Mouse (Mus musculus) urinary bladder, adult 2 months (tissue): ENCODE results near the gene Pitpnm1. TPM values are rescaled to one million over a fixed set of nuclear protein-coding genes. Genes with fewer than 3 reads are reported as not detected.
A peak's percentile ranks its signal among the peaks of the same experiment; 100 is the strongest.
"Not testable (repeated sequence)": the region's sequence is repeated elsewhere in the genome, so short reads cannot be mapped to it uniquely, and the experiment has no call there.

Experiments
- DNase-seq: peaks from one replicate; pipeline ENCODE4 v3.0.0; 2022; ENCODE audit warnings: low spot score
- polyA plus RNA-seq: library from polyadenylated mRNA; depleted of rRNA; stranded (reverse); fragments of >200 nt; gene quantifications from 2 replicates; pipeline ENCODE4 v1.2.3, GENCODE M21; 2012

The Pitpnm1 gene
- polyA plus RNA-seq, 1 experiment = 45.2 TPM

DNA sequence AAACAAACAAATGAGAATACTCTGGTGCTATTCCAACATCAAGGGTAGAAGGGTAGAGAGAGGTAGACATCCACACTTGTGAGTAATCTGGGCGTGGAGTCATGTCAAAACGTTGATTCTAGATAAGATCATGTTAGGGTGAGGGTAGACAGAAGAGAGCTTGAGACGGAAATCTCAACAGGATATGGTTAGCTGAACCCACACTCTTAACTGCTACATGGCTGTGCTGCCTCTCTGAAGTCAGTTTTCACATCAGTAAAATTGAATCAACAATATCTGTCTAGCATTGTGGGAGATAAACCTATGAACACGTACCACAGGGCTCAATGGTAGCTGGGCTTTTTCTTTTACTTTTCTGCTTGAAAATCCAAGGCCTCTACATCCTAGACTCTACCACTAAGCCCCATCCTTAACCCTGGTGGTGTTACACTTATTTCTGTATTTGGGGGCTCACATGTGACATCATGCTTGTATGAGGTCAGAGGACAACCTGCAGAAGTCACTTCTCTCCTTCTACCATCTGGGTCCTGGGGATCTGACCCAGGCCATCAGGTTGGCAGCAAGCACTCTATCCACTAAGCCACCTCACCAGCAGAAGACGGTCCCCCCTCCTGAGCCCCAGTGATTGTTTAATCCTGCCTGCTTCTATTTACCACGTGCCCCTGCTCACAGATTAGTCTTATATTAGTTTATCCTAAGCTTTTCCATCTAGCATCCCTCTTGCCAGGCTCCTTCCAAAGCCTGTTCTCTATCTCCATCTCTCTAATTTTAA lies 20.1 kb downstream of the Pitpnm1 start:
- DNase-seq = no peak

DNA sequence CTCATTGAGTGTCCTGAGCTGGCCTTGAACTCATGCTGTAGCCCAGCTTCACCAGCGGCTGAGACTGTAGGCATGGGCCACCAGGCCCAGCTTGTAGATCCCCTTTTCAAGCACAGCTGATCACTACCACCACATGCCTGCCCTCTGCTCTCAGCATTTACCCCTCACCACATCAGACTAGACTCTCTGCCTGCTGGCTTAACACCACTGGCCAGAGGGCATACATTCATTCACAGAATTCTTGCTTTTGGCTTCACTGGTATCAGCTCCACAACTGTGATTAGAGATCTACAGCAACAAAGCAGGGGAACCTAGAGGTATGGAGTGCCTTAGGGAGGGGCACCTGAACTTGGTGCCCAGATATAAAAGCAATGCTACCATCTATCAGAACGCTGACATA lies 20.7 kb downstream of the Pitpnm1 start:
- no peak for DNase-seq

DNA sequence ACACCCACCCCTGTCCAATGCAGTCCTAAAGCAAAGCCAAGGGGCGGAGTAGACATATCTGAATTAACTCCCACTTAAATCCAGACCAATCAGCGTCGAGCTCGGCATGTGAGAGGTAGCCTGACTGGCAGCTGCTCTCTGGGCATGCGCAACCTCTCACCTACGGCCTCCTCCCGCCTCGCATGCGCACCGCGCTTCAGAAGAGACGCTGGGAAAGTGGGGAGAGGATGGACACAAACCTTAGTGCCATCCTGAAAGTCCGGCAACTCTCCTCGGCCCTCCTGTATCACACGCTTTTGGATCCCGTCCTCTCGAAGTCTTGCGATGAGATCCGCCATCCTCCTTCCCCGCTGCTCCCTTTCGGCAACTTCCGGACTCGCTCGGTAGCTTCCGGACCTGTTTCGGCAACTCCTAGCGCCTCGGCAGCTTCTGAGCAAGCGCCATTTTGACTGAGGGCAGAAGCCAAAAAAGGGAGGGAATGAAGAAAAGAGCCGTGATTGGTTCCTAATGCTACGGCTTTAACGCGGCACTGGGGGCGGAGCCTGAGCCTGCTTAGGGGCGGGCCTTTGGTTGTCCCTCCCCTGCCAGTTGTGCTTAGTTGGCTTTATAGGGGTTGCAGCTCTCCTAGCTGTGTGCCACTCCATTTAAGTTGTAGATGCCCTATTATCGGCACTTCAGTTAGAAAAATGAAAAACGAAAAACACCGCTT lies 21.5 kb downstream of the Pitpnm1 start:
- DNase-seq = peak; percentile 90

DNA sequence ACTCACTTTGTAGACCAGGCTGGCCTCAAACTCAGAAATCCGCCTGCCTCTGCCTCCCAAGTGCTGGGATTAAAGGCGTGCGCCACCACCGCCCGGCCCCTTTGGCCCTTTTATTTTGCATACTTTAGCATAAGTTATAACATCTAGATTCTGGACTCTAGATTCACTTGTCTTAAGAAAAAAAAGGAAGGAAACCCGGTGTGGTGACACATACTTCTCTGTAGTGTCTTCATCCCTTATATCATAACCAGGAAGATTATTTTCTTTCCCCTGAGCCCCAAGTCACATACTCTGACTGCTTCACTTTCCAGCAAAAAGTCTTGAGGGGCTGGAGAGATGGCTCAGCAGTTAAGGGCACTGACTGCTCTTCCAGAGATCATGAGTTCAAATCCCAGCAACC lies 22.1 kb downstream of the Pitpnm1 start:
- DNase-seq = not testable (repeated sequence)

DNA sequence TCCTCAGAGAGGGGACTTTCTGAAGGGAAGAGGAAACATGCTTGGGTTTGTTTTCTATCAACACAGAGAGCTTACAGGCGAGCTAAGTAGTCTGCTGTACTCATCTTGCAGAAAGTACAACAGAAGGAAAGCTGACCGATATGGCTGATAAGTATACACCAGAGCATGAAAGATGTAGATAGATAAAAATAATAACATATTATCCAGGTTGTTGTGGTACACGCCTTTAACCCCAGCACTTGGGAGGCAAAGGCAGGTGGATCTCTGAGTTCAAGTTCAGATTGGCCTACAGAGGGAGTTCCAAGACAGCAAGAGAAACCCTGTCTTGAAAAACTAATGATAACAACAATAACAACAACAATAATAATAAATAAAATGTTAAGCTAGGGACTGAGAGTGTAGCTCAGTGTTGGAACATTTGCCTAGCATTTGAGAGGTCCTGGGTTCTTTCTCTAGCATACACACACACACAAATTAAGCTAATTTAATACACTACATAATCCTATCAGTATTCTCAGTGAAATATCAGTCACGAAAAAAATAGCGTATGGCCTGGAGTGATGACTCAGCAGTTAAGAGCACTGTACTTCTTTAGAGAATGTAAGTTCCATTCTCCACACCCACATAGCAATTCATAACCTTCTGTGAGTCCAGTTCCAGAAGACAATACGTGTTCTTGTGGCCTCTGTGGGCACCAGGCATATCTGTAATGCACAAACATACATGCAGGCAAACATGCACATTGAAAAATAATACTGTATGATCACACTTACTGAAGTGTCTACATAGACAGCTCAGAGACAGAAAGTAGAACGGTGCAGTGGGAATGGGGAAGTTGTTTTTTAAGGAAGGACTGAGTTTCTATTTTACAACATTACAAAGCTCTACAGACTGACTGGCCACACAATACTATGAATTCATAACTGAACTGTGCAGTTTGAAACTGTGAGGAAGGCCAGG lies 22.9 kb downstream of the Pitpnm1 start:
- DNase-seq = no peak

DNA sequence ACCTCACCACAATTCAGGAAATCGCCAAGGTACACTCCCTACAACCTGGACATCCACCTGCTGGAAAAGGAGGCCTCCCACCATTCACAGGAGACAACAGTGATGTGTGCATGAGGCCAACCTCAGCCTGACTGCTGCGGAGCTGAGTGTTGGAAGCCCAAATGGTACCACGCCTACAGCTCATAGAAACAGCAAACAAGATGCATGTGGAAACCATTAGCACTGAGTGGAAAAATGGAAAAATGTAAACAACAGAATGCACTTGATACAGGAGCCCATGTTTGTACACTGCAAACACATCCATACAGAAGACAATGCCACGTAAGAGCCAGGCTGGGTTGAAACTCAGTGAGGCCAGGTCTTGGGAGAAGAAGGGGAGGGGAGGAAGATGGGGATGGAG lies 24.6 kb downstream of the Pitpnm1 start:
- no peak for DNase-seq

DNA sequence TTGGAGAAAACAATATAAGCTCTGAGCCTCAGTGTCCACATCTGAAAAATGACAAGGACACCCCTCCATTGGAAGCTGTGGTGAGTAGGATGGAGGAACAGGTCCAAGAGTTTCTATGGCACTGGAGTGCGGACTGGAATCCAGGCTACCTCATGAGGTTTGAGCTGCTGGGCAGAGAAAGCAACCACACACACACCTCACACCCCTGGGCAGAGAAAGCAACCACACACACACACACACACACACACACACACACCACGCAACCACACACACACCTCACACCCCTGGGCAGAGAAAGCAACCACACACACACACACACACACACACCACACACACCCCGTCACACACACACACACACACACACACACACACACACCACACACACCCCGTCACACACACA lies 25.5 kb downstream of the Pitpnm1 start:
- not testable (repeated sequence) for DNase-seq

DNA sequence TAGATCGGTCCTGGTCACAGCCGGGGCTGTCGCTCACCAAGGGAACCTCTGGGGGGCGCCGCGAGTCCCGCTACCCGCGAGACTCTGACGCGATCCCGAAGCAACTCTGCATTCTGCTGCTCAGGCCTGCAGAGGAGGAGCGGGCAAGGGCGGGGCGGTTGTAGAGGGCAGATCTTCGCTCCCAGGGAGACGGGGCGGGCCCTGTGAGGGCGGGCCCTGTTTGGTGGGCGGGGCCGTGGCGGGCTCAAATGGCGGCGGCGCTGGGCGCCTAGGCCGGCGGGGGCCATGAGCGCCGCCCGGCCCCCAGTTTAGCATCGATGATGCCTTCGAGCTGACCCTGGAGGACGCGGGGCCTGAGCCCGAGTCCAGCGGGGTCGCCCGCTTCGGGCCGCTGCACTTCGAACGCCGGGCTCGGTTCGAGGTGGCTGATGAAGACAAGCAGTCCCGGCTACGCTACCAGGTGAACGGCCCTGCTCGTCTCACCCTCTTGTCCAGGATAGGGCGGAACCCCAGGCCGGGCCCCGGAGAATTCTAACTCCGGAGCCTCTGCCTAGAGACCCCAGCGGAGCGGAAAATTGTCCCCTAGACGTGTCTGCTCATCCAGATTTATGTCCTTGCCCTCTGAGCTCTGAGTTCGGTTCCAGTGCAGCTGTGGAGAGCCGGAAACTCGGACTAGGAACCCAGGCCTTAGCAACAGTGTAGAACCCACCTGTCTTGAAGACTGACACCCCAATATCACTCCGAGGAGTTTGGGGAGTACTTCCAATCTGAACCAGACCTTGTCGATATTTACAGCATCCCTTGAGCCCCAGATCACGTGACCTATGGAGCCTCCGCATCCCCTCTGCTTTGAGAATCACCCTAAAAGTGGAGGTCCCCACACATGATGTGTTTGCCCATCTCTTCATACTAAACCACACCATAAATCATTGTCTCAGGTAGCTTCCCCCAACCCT lies 26.2 kb downstream of the Pitpnm1 start, which contains the start of gene Aip:
TSS of gene Aip (minus strand) at position 118 of the 956 bp plus-strand sequence.
- DNase-seq = peak; percentile 94

DNA sequence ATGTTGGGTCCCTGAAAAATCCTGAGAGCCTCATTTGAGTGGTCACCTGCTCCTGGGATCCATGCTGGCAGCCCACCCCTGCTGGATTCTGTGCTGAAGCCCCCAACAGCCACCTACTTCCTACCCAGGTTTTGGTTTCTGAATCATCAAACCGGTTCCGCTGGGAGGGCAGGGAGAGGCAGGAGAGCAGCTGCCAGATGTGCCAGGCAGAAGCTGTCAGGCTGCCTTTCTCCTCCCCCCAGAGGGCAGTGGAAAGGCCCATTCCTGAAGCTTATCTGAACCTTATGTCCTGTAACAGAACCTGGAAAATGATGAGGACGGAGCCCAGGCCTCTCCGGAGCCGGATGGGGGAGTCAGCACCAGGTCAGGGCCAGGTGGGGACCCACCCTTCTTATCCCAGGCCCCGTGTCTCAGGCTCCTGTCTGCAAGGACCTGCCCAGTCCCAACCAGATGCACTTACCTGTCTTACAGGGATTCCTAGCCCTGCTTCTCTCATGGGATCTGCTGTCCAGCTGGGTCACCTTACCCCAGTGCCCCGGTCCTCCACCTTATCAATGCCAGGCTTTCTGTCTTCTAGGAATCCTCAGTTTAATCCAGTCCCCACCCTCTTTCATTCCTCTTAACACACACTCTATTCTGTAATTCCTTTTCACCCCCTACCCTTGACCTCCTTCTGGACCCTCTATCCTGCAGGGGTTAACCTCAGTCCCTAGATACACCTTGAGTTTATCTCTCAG lies 27.1 kb downstream of the Pitpnm1 start:
- DNase-seq = no peak

DNA sequence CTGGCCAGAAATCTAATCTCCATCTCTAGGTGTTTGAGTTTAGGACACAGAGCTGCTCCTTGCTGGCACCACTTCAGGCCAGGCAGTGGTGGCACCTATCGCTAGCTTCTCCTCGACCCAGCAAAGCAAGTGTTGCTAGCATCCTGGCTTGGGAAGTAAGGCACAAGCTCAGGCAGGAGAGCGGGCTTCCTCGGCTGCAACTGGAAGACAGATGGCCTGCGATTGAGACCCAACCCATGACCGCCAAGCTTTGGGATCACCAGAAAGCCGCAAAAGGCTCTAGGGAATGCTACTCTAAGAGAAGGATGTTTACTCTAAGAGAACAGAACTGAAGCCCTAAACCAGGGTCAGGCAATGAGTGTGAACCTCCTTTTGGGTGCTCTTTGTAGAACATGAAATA lies 29.7 kb downstream of the Pitpnm1 start:
- no peak for DNase-seq

DNA sequence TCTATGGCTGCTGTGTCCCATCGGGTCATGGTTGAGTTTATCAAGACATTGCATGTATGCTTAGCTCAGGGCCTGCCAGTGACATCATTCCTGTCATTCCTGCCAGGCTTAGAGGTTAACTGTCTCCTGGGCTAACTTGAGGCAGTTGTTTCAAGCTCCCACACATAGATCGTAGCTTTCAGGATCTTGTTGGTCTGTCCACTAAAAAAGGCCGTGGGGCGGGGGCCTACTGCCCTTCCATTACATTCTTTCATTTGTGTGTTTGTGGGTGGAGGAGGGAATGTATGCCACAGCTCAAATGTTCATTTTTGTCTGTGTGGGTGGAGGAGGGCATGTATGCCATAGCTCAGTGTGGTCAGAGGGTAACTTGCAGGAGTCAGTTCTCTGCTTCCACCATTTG lies 30.3 kb downstream of the Pitpnm1 start:
- DNase-seq = no peak

DNA sequence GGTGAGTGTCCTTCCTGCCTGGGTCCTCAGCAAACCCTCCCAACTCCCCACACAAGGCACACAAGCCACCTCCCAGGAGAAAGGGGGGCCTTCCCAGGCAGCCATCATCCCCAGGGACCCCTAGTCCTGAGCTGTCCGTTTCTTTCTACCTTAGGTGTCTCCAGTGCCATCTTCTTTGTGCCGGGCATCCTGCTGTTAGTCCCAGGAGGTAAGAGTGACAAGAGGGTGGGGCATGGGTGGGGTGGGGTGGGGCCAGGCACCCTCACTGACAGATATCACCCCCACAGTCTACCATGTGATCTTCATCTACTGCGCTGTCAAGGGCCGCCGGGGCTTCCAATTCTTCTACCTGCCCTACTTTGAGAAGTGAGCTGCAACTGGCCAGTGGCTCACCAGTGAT lies 31.3 kb downstream of the Pitpnm1 start:
- no peak for DNase-seq

DNA sequence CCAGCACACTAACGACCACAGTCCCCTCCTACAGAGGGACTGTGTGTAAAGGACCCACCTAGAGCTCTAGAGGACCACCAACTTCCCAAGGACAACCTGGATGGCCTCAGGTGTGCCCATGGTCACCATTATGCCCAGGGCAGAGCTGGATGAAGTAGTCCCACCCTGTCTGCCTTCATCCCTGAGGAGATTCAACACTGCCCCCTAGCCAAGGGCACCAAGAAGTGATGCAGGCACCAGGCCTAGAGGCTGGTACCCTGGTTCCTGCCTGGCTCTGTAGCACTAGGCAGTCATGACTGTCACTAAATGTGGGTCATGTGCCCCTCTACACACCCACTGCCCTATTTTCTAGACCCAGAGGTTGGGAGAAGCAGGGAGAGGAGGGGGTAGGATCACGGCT lies 32.0 kb downstream of the Pitpnm1 start:
- DNase-seq = no peak

DNA sequence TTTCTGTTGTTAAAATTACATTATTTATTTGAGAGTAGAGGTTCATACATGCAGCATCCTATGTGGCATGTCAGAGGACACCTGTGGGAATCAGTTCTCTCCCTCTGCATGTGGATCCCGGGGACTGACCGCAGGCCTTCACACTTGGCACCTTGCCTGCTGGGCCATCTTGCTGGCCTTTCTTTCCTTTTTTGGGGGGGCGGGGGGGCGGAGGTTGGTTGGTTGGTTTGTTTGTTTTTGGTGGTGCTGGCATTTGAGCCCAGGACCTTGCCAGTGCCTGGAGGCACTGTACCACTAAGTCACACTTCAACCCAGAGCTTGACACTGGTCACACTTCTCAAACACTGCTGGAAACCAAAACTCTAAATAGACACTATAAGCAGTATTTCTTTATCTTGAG lies 34.6 kb downstream of the Pitpnm1 start:
- DNase-seq = no peak

DNA sequence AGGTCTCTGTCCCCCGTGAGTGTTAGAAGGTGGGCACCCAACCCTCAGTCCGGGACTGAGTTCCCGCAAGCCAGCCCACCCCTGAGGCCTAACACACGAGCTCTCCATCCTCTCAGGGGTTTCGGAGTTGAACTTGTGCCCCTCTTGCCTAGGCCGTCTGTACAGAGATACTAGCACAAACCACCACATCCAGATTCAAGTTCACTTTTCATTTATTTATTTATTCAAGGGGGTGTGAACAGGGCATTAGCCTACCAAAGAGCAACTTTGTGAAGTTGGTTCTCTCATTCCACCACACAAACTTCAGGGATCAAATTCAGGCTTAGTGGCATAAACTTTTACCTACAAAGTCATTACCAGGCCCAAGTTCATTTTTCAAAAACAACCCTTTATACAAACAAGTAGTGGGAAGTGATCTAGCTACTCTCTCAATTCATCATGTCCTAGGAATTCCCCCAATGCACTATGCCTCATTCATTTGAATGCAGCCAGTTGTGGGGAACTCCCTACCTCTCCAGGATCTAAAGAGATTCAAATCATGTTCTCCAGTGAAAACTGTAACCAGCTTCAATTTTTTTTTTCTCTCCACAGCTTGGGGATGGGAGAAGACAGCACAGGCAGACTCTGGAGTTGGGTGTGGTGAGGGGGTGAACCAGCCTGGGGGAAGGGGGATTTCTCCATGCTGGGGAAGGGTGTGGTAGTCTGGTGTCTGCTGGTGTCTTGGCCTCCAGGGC lies 35.6 kb downstream of the Pitpnm1 start:
- not testable (repeated sequence) for DNase-seq

DNA sequence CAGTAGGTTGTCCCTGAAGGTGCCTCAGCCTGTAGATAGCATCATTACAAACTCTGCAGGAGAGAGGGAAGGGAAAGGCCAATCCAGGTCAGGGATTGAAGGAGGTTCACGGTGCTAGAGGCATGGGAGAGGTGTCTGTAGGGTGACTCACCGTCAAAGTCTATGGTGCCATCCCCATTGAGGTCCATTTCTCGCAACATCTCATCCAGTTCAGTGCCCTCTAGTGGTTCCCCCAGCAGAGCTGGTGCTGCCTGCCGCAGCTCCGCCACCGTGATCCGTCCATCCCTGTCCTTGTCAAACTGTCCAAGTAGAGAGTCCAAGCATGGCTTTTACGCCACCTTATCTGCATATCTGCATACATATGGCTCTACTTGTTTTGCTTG lies 36.2 kb downstream of the Pitpnm1 start:
- DNase-seq = not testable (repeated sequence)

DNA sequence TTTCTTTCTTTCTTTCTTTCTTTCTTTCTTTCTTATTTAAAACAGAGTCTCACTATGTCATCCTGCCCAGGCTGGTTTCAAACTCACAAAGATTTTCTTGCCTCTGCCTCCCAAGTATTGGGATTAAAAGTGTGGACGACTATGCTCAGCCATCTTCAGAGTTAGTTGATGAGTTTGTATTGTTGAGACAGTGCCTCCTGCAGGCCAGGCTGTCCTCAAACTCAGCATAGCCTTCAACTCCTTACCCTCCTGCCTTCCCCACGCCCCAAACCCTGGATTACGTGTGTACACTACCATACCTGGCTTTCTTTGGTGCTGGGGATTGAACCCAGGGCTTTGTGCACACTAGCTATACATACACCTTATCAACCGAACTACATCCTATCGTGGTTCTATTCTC lies 36.7 kb downstream of the Pitpnm1 start:
- DNase-seq = no peak

DNA sequence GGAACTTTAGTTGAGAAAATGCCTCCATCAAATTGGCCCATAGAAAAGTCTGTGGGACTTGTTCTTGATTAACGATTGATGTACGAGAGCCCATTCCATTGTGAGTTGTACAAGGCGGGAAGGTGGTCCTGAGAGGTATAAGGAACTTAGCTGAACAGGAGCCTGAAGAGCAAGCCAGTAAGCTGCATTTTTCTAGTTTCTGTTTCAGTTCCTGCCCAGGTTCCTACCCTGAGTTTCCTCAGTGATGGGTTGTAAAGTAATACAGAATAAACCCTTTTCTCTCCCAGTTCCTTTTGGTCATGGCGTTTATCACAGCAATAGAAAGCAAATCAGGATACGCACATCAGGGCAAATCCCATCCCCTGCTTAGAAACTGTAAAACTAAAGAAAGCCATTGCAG lies 38.1 kb downstream of the Pitpnm1 start:
- no peak for DNase-seq

DNA sequence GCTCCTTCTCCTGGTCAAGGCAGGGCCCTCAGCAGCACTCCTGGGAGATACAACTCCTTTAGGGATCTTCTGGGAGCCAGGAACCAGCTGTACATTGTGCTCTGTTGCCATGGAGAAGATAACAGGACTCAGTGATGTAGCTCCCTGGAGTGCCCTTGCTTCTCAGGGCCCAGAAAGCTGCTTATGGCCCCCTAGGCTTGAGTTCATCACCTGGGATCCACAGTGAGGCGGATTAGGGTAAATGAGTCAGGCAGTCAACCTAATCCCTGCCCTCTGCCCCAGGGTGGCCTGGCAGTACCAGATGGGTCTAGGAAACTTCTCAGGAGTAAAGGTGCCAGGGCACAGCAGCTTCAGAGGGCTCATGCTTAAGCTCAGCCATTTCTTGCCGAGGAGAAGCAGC lies 39.6 kb downstream of the Pitpnm1 start, which contains the start of gene Gpr152:
TSS of gene Gpr152 (plus strand) at position 342 of the 400 bp plus-strand sequence.
- no peak for DNase-seq

DNA sequence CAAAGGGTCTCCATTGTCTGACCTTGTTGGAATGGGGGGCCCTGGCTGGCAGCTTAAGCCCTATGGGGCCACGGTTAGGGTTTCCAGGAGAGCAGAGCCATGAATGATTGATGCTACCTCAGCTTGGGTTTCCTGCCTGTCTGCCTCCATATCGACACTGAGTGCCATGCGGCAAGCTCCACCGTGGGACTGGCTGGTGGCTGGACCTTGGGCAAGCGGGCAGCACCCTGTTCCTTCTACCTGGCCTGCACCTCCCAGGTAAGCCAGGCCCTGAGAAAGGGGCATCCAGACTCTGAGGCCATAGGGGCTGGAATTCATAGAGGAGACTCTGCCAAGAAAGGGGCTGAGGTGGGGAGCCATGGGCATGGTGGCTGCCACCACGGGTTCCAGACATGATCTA lies 40.3 kb downstream of the Pitpnm1 start:
- DNase-seq = no peak
